Mouse (Mus musculus): ENCODE data around the gene Pkp4. TPM values are rescaled to one million over a fixed set of nuclear protein-coding genes. Genes with fewer than 3 reads are reported as not detected.
A peak's percentile ranks its signal among the peaks of the same experiment; 100 is the strongest.

Gene Pkp4
- 100 to 1,000 TPM; 165 to 170 TPM for total RNA-seq (2021)

DNA sequence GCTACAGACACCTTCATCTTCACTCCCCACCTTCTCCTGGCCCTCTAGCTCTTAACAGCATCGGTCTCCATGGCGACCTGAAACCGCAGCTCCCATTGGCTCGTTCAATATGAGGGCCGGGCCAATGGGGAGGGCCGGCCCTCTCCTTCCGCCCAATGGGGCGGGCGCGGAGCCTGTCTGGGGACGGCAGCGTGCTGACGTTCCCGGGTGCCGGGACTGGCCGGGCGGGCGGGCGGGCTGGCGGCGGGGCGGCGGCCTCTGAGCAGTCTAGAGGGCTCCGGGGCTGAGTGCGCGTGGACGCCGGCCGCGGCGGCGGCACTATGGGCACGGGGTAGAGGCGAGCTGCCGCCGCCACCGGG, at the start of gene Pkp4, which contains the start of gene Ccdc148:
Gene Pkp4, plus strand, starts transcription at position 246 of the 359 bp plus-strand sequence.
Gene Ccdc148, minus strand, starts transcription at position 79 of the 359 bp plus-strand sequence.
- intact Hi-C loops (cut with DNase I) = loop anchor here (5.0 kb wide), 1 partner anchor 257 kb away; no protein-coding TSS in a partner anchor
- DNase-seq = peak; percentile 94

DNA sequence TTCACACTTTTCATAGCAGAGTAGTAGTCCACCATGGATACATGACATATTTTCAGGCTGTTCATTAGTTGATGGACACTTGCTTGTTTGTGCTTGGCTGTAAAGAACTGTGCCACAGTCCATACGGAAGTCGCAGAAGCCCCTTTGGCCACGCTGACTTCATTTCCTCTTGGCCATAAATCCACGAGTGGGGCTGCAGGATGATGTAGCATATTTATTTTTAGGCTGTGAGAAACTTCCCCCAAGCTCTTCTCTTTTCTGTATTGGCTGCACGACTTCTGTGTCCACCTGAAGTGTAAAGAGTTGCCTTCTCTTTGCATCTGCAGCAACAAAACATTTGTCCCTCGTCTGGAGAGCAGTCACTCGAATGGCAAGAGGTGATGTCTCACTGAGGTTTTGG, 31.6 kb upstream of the Pkp4 start:
- DNase-seq = no peak
- intact Hi-C loops (cut with DNase I) = no loop called here

DNA sequence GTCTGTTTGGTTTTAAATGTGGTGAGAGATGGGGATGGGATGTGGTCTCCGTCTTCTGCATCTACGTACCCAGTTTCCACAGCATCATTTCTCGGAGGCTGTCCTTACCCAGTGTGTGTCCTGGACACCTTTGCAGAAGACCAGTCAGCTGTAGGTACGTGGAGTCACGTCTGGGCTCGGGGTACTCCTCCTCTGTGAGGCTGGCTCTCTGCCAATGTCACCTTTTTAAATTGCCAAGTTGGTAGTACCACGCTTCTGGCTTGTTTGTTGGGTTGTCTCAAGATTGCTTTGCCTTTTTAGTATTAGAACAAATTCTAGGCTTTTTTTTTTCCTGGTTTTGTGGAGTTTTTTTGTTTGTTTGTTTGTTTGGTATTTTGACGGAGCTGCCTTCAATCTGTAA, 30.8 kb upstream of the Pkp4 start:
- intact Hi-C loops (cut with DNase I) = no loop called here
- DNase-seq = peak; percentile 10

DNA sequence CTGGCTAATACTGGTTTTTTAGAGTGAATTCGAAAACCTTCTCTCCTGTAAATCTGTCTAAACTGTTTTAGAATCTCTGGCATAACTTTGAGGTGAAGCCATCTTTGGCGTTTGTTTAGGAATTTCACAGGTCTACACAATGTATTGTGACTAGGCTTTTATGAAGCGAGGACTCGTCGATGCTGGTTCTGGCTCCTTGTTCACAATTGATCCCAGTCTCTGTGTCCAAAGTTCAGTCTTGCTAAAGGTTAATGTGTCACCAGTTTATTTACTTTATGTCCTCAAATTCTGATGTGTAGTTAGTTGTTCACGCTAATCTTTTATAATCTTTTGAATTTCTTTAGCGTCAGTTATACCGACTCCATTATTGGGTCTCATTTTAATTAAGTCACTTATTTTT, 29.6 kb upstream of the Pkp4 start:
- intact Hi-C loops (cut with DNase I) = no loop called here
- no peak for DNase-seq

GRCm38 (mm10) chr2:59155428-59155827, 5.2 kb upstream of the Pkp4 start:
- intact Hi-C loops (cut with DNase I) = no loop called here
- no peak for DNase-seq

GRCm38 (mm10) chr2:59158117-59158516, 2.5 kb upstream of the Pkp4 start:
- intact Hi-C loops (cut with DNase I) = no loop called here
- no peak for DNase-seq

- intact Hi-C loops (cut with DNase I) = loop anchor here (5.0 kb wide), 1 partner anchor 257 kb away; no protein-coding TSS in a partner anchor
- peak; percentile 27 for DNase-seq
Observed at GRCm38 (mm10) chr2:59159961-59160604, 567 bp upstream of the Pkp4 start.

- no peak for DNase-seq
- intact Hi-C loops (cut with DNase I) = loop anchor here (5.0 kb wide), 1 partner anchor 256 kb away; no protein-coding TSS in a partner anchor
Observed at GRCm38 (mm10) chr2:59161021-59161440, 381 bp downstream of the Pkp4 start.

DNA sequence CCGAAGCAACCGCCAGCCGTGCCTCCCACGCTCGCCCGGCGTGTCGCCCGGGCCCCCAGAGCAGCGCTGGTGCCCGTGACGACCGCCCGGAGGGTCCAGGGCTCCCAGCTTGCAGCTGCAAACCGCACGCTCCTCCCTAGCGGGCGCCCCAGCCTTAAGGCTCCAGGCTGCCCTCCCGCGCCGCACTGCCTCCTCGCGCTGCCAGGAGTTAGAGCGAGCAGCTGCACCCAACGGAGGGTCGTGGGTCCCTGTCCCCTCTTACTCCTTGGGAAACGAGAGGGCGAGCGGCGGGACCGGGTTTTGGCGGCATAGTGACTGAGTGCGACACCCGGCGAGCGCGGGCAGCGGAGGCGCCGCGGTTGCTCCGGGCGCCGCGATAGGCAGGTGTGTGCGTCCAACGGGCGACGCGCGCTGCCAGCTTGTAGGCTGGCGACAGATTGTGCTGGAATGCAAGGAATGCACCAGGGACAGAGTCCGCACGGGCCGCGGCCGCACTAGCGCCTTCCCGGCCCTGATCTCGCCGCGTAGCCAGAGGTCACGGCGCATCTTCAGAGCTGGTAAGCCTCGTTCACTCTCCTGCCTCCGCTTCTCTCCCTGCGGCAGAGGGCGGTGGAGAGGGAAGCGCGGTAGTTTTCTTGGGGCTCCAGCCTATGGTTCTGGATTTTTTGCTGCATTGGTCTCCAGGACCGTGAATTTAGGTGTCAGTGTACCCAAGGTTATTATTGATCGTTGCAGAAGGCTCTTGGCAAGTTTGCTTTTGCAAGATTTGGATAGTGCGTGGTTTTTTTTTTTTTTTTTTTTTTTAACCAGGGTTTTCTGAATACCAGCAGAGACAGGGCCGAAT, 1.0 kb downstream of the Pkp4 start:
- peak; percentile 67 for DNase-seq
- intact Hi-C loops (cut with DNase I) = loop anchor here (5.0 kb wide), 1 partner anchor 256 kb away; no protein-coding TSS in a partner anchor

DNA sequence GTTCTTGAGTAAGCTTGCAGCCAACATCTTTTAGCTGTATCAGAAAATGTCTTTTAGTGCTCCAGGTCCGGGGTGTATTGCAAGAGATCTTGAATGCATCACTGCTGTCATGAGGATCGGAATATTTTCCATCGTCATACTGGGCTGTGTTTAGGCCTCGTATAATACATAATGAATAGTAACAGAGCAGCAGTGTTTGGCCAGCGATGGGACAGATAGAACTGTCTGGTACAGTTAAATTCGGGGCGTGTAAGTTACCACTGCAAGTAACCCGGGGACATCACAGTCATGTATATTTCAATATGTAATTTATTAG, 1.6 kb downstream of the Pkp4 start:
- DNase-seq = no peak
- intact Hi-C loops (cut with DNase I) = loop anchor here (5.0 kb wide), 1 partner anchor 255 kb away; no protein-coding TSS in a partner anchor

DNA sequence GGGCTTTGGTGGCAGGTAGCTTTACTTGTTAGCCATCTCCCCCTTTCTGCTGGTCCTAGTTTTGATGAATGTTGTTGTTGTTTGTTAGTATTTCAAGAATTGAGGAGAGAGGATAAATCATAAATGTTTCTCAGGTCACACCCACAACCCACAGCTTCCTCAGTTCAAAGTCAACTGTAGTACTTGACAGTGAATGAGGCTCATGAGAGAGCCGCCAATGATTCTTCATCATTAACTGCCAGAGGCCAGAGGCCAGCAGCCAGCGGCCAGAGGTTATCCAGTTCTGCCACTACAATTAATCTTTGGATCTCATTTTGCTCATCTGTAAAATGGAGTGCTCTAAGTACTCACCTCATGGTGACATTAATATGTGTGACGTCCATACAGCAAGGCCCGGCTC, 6.3 kb downstream of the Pkp4 start:
- intact Hi-C loops (cut with DNase I) = no loop called here
- DNase-seq = no peak

- intact Hi-C loops (cut with DNase I) = no loop called here
- no peak for DNase-seq
Observed at GRCm38 (mm10) chr2:59167830-59168229, 7.2 kb downstream of the Pkp4 start.

GRCm38 (mm10) chr2:59169572-59170207, 9.0 kb downstream of the Pkp4 start:
- no peak for DNase-seq
- intact Hi-C loops (cut with DNase I) = no loop called here

GRCm38 (mm10) chr2:59170208-59170589, 9.5 kb downstream of the Pkp4 start:
- no peak for DNase-seq
- intact Hi-C loops (cut with DNase I) = no loop called here

DNA sequence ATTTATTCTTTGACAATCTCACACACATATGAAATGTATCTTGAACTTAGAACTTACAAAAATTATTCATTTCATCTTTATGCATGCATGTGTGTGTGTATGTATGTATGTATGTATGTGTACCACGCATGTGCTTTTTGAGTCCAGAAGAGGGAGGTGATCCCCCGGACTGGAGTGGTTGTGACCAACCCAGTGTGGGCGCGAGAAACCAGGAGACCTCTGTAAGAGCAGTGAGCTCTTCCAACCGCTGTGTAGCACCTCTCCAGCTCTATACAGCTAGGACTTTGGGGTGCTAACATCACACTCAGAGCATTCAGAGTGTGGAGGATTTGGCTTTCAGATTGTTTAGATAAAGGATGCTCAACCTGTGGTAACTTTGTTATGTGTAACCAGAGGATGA, 9.9 kb downstream of the Pkp4 start:
- intact Hi-C loops (cut with DNase I) = no loop called here
- DNase-seq = no peak

DNA sequence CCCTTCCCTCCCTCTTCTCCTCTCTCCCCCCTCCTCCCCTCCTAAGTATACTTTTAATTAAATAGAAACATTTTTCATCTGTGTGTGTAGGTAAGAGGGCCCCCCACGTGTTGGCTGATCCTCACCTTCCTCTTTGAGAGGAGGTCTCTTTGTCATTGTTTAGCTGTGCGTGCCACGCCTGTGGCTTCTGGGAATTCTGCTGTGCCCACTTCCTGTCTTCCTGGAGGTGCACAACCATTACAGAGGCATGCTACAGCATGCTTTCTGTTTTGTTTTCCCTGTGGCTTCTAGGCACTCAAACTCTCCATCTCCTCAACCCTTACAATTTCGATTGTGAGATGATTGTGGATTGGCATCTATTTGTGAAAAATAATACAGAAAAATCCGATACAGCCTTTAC, 10.9 kb downstream of the Pkp4 start:
- intact Hi-C loops (cut with DNase I) = no loop called here
- no peak for DNase-seq

- intact Hi-C loops (cut with DNase I) = no loop called here
- no peak for DNase-seq
Observed at GRCm38 (mm10) chr2:59175926-59176325, 15.3 kb downstream of the Pkp4 start.

DNA sequence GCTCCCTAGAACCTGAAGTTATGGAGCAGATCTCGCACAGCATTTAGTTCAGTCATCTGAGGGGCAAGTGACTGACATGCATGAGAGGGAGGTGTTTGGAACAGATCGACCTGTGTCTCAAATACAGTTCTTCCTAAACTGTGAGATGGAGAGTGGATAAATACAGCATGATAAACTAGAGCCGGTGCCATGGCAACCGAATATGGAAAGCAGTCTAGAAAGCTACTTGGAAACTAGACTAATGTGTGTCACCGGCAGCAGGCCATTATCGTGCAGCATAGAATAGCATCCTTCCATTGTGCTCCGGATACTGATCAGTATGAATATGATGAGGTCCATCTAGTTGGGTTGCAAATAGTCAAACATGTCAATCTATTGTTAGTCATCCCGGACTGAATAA, 17.5 kb downstream of the Pkp4 start:
- intact Hi-C loops (cut with DNase I) = no loop called here
- DNase-seq = no peak

DNA sequence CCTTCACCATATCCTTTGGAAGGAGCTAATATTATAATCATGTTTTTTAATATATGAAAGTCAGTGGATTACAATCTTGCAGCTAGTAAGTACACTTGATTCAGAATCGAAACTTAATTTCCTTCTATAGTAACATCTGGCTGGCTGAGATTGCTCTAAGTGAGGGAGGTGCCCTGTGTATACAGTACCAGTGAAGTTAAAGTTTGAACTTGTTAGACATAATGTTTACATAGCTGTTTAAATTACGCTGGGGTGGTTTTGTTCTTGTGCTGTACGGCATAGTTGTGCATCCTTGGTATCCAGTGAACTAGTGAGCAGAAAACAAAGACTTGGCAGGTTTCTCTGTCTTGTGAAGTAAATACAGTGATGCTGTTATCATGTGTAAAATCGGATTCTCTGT, 18.3 kb downstream of the Pkp4 start:
- intact Hi-C loops (cut with DNase I) = no loop called here
- no peak for DNase-seq

GRCm38 (mm10) chr2:59179487-59179886, 18.8 kb downstream of the Pkp4 start:
- DNase-seq = no peak
- intact Hi-C loops (cut with DNase I) = no loop called here

- intact Hi-C loops (cut with DNase I) = no loop called here
- no peak for DNase-seq
Observed at GRCm38 (mm10) chr2:59181321-59182113, 20.9 kb downstream of the Pkp4 start.
